Mouse (Mus musculus): Measurements from ENCODE around the gene Ncmap.

Ncmap gene

GRCm38 (mm10) chr4:135336023-135336357 lies 62.0 kb downstream of the Ncmap start:
- POLR2A ChIA-PET, result interaction anchor here in 2 of 4 experiments (0.5 to 4.6 kb wide), 10 partner anchors 8 to 68 kb away, joined by 3 to 44 read pairs (median 8); partner anchors contain the start of genes Clic4 (in 1 of the 2) and Srrm1 (in 1 of the 2)
- CTCF ChIA-PET, result no interaction called here

GRCm38 (mm10) chr4:135335327-135336022 lies 62.6 kb downstream of the Ncmap start:
- ChIA-PET CTCF (no interaction called here), POLR2A (interaction anchor here in 2 of 4 experiments (1.5 to 4.6 kb wide), 4 partner anchors 8 to 63 kb away, joined by 4 to 44 read pairs (median 8); partner anchors contain the start of gene Clic4 (in 1 of the 2))

DNA sequence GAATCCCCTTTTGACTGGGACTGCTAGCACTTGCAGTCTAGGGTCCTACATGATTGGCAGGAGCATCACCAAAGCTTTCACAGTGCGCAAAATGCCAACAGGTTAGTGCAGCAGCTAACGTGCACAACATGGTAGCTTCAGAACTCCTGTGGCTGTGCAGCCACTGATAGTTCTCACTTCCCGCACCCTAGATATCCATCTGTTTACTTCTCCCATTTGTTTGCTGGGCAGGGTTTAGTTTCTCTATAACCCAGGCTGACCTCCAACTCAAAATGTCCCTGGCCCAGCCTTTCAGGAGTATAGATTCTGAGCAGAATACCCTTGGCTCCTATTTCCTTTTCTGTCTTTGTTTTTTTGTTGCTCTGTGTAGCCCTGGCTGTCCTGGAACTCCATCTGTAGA lies 71.6 kb downstream of the Ncmap start:
- CTCF ChIA-PET, result interaction anchor here in 2 of 4 experiments (1.4 to 1.7 kb wide), 1 partner anchor 8 kb away, joined by 3 to 4 read pairs; no protein-coding TSS in a partner anchor
- POLR2A ChIA-PET, result interaction anchor here in 3 of 4 experiments (0.6 to 5.3 kb wide), 14 partner anchors 12 to 324 kb away, joined by 3 to 44 read pairs (median 3); no protein-coding TSS in a partner anchor

DNA sequence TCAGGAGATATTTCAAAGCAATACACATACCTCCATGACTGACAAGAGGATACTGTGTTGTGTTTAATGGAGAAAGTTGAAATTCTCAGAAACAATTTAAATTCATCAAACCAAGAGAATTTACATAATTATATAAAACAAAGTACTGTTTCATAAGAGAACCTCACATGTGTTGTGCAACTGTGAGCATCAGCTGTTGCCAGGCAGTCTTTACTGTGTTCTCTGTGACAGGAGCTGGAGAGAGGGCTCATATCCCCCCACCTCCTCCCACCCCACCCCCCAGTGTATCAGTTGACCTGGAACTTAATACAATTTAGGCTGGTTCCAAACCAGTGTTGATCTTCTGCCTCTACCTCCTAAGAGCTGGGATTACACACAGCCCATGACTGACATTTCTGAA lies 72.0 kb downstream of the Ncmap start:
- POLR2A ChIA-PET, result interaction anchor here in 3 of 4 experiments (0.6 to 5.3 kb wide), 14 partner anchors 12 to 324 kb away, joined by 3 to 44 read pairs (median 3); no protein-coding TSS in a partner anchor
- CTCF ChIA-PET, result interaction anchor here in 1 of 4 experiments (1.7 kb wide), 1 partner anchor 8 kb away, joined by 4 read pairs; no protein-coding TSS in a partner anchor

DNA sequence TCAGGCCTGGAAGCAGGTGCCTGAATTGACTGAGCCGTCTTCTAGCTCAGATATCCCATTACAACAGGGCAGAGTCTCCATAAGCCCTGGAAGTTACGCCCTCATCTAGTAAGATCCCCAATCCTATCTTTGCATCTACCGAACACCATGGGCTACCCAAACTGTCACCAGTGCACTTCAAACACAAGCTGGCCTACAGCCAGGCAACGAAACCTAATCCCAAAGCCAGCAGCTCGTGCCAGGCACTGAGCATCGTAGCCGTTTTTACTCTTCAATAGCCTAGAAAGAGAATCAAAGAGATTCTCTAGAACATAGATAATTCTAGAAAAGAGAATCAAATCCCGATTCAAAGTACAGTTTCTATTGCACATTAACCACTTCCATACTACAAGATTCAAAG lies 75.0 kb downstream of the Ncmap start:
- POLR2A ChIA-PET, result interaction anchor here (0.5 to 3.1 kb wide), 13 partner anchors 9 to 1167 kb away, joined by 3 to 20 read pairs (median 3); no protein-coding TSS in a partner anchor
- CTCF ChIA-PET, result interaction anchor here in 1 of 4 experiments (0.9 kb wide), 1 partner anchor 9 kb away, joined by 4 read pairs; no protein-coding TSS in a partner anchor
